Mouse (Mus musculus) neural tube, embryonic 12.5 days (tissue): ENCODE results near the gene Mapt. TPM values are rescaled to one million over a fixed set of nuclear protein-coding genes. Genes with fewer than 3 reads are reported as not detected.
A peak's percentile ranks its signal among the peaks of the same experiment; 100 is the strongest.
"Not testable (repeated sequence)": the region's sequence is repeated elsewhere in the genome, so short reads cannot be mapped to it uniquely, and the experiment has no call there.

Experiments used
- ATAC-seq: fragments of 200-750 bp; cut with Nextera tagmentation; 2 replicates; pipeline ENCODE4 v1.8.0; 2017; ENCODE audit warnings: low read depth, mild to moderate bottlenecking, moderate TSS enrichment, moderate library complexity; ENCODE audit not compliant: low FRiP score
- H3K27ac ChIP-seq: fragments of 300-500 bp; sonication (generic); 2 replicates; pipeline ENCODE4 v1.5.1; 2016
- H3K27me3 ChIP-seq: fragments of 300-500 bp; sonication (generic); replicated peaks from 2 replicates; pipeline ENCODE4 v1.6.1; 2016; ENCODE audit warnings: mild to moderate bottlenecking
- H3K36me3 ChIP-seq: fragments of 300-500 bp; sonication (generic); 2 replicates; pipeline ENCODE4 v1.6.1; 2016; ENCODE audit warnings: mild to moderate bottlenecking
- H3K4me1 ChIP-seq: fragments of 300-500 bp; sonication (generic); 2 replicates; pipeline ENCODE4 v1.6.1; 2016
- H3K4me2 ChIP-seq: fragments of 300-500 bp; sonication (generic); replicated peaks from 2 replicates; pipeline ENCODE4 v1.6.1; 2016; ENCODE audit warnings: mild to moderate bottlenecking
- H3K4me3 ChIP-seq: fragments of 300-500 bp; sonication (generic); 2 replicates; pipeline ENCODE4 v1.5.1; 2016
- H3K9ac ChIP-seq: fragments of 300-500 bp; sonication (generic); 2 replicates; pipeline ENCODE4 v1.6.1; 2016; ENCODE audit warnings: mild to moderate bottlenecking
- H3K9me3 ChIP-seq: fragments of 300-500 bp; sonication (generic); 2 replicates; pipeline ENCODE4 v1.6.1; 2016; ENCODE audit warnings: mild to moderate bottlenecking
- WGBS: fragments of 180-500 bp; shearing (Covaris S2); methylation state at CpG from one replicate; pipeline ENCODE4 v1.1.7; 2016; 5-methylcytosine and 5-hydroxymethylcytosine counted together
- polyA plus RNA-seq: library from polyadenylated mRNA; unstranded; fragments of >200 nt; fragmentation: Nextera tagmentation; extraction: Ambion mirVana; gene quantifications from 2 replicates; pipeline ENCODE4 v1.2.1, GENCODE M21; 2016

Gene Mapt
- polyA plus RNA-seq, 1 experiment from 2014 or later = 288 TPM

DNA sequence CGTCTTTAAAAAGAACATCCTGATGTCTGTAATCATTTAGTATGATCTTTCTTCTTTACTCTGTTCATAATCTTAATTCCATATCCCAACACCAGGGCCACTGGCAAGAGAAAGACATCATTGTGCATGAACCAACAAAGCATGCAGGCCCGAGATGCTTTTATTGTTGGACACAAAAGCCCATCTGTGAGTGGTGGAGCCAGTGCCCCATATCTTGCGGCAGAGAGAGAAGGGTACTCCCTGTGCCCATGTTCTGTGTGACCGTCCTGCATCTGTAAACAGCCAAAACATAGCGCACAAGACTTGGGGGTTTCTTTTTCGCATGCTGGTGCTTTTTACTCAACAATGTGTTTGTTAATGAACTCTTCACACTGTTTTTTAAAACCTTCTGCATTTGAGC lies 19.9 kb upstream of the Mapt start:
- H3K27ac ChIP-seq = no peak overlapping the region
- no peak for ATAC-seq
- no peaks in the 10 kb centered on the region for H3K4me1 ChIP-seq
- no peaks in the 10 kb centered on the region for H3K27me3 ChIP-seq
- no peaks in the 10 kb centered on the region for H3K9me3 ChIP-seq
- 89% methylated on average over 6 of the region's 6 CpGs for WGBS
- no peak overlapping the region for H3K4me3 ChIP-seq
- H3K9ac ChIP-seq = no peak overlapping the region
- H3K36me3 ChIP-seq = no peaks in the 10 kb centered on the region
- H3K4me2 ChIP-seq = no peak overlapping the region

- not testable (repeated sequence) for H3K9ac ChIP-seq, H3K36me3 ChIP-seq, H3K9me3 ChIP-seq, H3K4me1 ChIP-seq, H3K4me3 ChIP-seq, H3K27ac ChIP-seq, H3K27me3 ChIP-seq, ATAC-seq, H3K4me2 ChIP-seq
- WGBS = 99% methylated on average over 5 of the region's 5 CpGs
These were observed 17.1 kb upstream of the Mapt start for GRCm38 (mm10) chr11:104214128-104214527.

- no peak overlapping the region for H3K4me2 ChIP-seq
- ATAC-seq = no peak
- WGBS = 89% methylated on average over 3 of the region's 3 CpGs
- H3K9ac ChIP-seq = no peak overlapping the region
- H3K27ac ChIP-seq = no peak overlapping the region
- H3K27me3 ChIP-seq = no peaks in the 10 kb centered on the region
- H3K4me1 ChIP-seq = no peaks in the 10 kb centered on the region
- no peak overlapping the region for H3K4me3 ChIP-seq
- H3K36me3 ChIP-seq = no peaks in the 10 kb centered on the region
- H3K9me3 ChIP-seq = no peaks in the 10 kb centered on the region
These were observed 13.1 kb upstream of the Mapt start for GRCm38 (mm10) chr11:104218075-104218474.

DNA sequence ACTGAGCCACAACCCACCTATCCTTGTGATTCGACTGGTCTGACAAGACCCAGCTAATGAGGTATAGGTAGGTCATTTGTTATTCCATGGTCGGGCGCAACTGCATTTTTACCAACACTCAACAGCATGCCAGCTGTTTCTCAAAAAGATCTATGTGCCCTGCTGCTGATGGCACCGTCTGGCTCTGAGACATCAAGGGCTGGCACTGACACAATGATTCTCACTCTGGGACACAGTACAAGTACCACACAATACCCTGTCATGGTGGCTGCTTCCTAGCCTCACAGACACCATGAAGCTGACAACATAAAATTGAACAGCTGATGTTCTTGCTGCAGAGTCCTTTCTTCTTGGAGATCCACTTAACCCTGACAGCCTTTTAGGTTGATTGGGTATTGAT lies 10.9 kb upstream of the Mapt start:
- ATAC-seq = no peak
- Histone ChIP-seq H3K4me1 (no peaks in the 10 kb centered on the region), H3K27ac (no peak overlapping the region), H3K4me3 (no peak overlapping the region), H3K9ac (no peak overlapping the region), H3K27me3 (no peaks in the 10 kb centered on the region), H3K4me2 (no peak overlapping the region), H3K9me3 (no peaks in the 10 kb centered on the region), H3K36me3 (no peaks in the 10 kb centered on the region)
- WGBS = 91% methylated on average over 4 of the region's 4 CpGs

DNA sequence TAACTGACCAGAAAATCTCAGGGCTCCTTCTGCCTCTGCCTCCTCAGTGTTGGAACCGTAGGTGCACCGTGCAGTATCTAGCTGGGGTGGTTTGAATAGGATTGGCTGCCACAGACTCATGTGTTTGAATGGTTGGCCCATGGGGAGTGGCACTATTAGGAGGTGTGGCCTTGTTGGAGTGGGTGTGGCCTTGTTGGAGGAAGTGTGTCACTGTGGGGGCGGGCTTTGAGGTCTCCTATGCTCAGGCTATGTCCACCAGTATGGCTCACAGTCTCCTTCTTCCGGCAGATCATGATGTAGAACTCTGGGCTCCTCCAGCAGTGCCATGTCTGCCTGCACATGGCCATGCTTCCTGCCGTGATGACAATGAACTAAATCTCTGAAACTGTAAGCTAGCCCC lies 9.4 kb upstream of the Mapt start:
- H3K9me3 ChIP-seq = no peaks in the 10 kb centered on the region
- H3K27me3 ChIP-seq = no peaks in the 10 kb centered on the region
- 71% methylated on average over 5 of the region's 5 CpGs for WGBS
- no peak overlapping the region for H3K4me2 ChIP-seq
- no peaks in the 10 kb centered on the region for H3K36me3 ChIP-seq
- H3K4me3 ChIP-seq = no peak overlapping the region
- no peak overlapping the region for H3K27ac ChIP-seq
- no peak overlapping the region for H3K9ac ChIP-seq
- no peak for ATAC-seq
- H3K4me1 ChIP-seq = no peaks in the 10 kb centered on the region

- Histone ChIP-seq H3K4me3 (no peak overlapping the region), H3K4me2 (no peak overlapping the region), H3K27me3 (no peaks in the 10 kb centered on the region), H3K36me3 (no peaks in the 10 kb centered on the region), H3K9ac (no peak overlapping the region), H3K9me3 (no peaks in the 10 kb centered on the region), H3K4me1 (no peaks in the 10 kb centered on the region), H3K27ac (no peak overlapping the region)
- 83% methylated on average over 9 of the region's 9 CpGs for WGBS
- ATAC-seq = no peak
These were observed 7.9 kb upstream of the Mapt start for GRCm38 (mm10) chr11:104223301-104223700.

- Histone ChIP-seq H3K27ac (no peak overlapping the region), H3K4me1 (peaks cover 27% of the 10 kb centered on the region), H3K9ac (no peak overlapping the region), H3K4me3 (no peak overlapping the region), H3K36me3 (no peaks in the 10 kb centered on the region), H3K9me3 (no peaks in the 10 kb centered on the region), H3K4me2 (no peak overlapping the region), H3K27me3 (peaks cover 23% of the 10 kb centered on the region)
- 80% methylated on average over 4 of the region's 4 CpGs for WGBS
- ATAC-seq = no peak
These were observed 1.8 kb upstream of the Mapt start for GRCm38 (mm10) chr11:104229391-104229790.

- Histone ChIP-seq H3K4me2 (peak overlapping the region; percentile 86), H3K27ac (no peak overlapping the region), H3K9me3 (no peaks in the 10 kb centered on the region), H3K27me3 (peaks cover 31% of the 10 kb centered on the region), H3K9ac (peak overlapping the region; percentile 81; the same call in 1 of the 2 replicates), H3K4me3 (peak overlapping the region; percentile 63), H3K4me1 (peaks cover 35% of the 10 kb centered on the region), H3K36me3 (no peaks in the 10 kb centered on the region)
- ATAC-seq = no peak
- WGBS = 14% methylated on average over 9 of the region's 9 CpGs
These were observed 968 bp upstream of the Mapt start for GRCm38 (mm10) chr11:104230066-104230778.

DNA sequence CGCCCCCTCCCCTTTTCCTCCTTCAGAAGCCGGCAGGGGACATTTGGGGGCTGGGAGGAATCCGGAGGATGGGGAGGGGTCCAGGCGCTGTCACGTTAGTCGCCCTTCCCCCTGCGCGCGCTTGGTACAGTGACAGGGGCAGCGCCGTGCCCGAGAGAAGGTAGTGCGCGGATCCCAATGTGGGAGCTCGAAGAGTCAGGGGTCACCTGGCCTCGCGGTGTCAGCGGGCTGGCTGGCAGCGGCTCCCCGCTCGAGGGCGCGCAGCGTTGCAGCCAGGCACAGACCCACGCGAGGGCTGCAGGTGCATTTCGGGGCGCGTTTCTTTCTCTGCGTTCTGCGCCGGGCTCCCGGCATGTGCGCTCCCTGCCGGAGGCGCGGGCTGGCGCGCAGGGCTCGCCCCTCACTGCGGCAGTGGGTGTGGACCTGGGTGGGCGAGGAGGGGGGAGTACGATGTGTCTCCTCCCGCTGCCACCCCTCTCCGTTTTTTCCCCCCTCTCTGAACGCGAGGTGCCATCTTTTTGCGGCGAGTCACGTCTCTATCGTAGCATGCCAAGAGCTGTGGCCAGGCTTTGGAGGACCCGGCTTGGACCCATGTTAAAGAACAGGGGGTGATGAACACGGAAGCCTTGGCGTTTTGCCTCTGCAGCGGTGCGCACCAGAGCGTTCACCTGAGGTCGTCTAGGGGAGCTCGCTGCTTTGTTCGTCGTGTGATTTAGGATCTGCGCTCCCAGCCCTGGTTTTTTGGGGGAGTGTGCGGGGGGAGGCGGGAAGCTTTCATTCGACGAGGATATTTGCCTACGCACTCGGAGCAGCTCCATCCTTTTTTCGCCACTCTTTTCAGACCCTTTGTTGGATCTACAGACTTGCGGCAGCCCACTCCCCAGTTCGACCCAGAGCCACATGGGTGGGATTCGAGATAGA lies 1.2 kb downstream of the Mapt start:
- H3K9ac ChIP-seq = peak overlapping the region; percentile 81
- peaks cover 39% of the 10 kb centered on the region for H3K27me3 ChIP-seq
- H3K4me1 ChIP-seq = peaks cover 42% of the 10 kb centered on the region
- ATAC-seq = peak; percentile 38
- H3K4me3 ChIP-seq = peak overlapping the region; percentile 63
- no peaks in the 10 kb centered on the region for H3K36me3 ChIP-seq
- H3K9me3 ChIP-seq = no peaks in the 10 kb centered on the region
- H3K27ac ChIP-seq = peak overlapping the region; percentile 82; the same call in 1 of the 2 replicates
- under 1% methylated on average over 72 of the region's 72 CpGs for WGBS
- H3K4me2 ChIP-seq = peak overlapping the region; percentile 86

DNA sequence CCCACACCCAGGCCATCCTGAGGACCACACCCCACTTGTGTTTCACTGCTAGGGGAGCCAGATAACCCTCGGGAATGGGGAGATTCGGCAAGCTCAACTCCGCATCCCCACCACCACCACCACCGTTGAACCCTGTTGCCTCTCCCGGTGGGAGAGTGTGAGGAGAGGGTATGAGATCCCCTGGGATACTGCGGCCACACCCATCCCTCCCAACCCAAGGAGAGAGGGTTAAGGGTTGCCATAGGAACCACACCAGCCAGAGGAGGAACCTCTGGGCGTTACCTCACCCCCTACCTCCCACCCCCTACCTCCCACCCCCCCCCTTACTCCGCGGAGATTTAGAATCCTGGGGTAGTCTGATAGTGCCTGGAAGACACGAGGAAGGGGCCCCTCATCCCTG lies 1.9 kb downstream of the Mapt start:
- Histone ChIP-seq H3K27me3 (peaks cover 39% of the 10 kb centered on the region), H3K36me3 (no peaks in the 10 kb centered on the region), H3K4me2 (peak overlapping the region; percentile 86), H3K4me1 (peaks cover 44% of the 10 kb centered on the region), H3K9ac (peak overlapping the region; percentile 81), H3K4me3 (peak overlapping the region; percentile 63), H3K9me3 (no peaks in the 10 kb centered on the region), H3K27ac (peak overlapping the region; percentile 82; the same call in 1 of the 2 replicates)
- no peak for ATAC-seq
- 0% methylated on average over 9 of the region's 10 CpGs for WGBS

GRCm38 (mm10) chr11:104233574-104234206 lies 2.5 kb downstream of the Mapt start:
- peak overlapping the region; percentile 63 for H3K4me3 ChIP-seq

GRCm38 (mm10) chr11:104234680-104235079 lies 3.5 kb downstream of the Mapt start:
- H3K9ac ChIP-seq = peak overlapping the region; percentile 81; the same call in 1 of the 2 replicates
- no peaks in the 10 kb centered on the region for H3K36me3 ChIP-seq
- WGBS = 27% methylated on average over 6 of the region's 6 CpGs
- peaks cover 44% of the 10 kb centered on the region for H3K4me1 ChIP-seq
- no peak overlapping the region for H3K27ac ChIP-seq
- no peak for ATAC-seq
- no peaks in the 10 kb centered on the region for H3K9me3 ChIP-seq
- H3K4me3 ChIP-seq = peak overlapping the region; percentile 63
- H3K4me2 ChIP-seq = peak overlapping the region; percentile 86
- peaks cover 39% of the 10 kb centered on the region for H3K27me3 ChIP-seq

More at GRCm38 (mm10) chr11:104233574-104234206, 2.5 kb downstream of the Mapt start:
- no peaks in the 10 kb centered on the region for H3K9me3 ChIP-seq
- H3K4me1 ChIP-seq = peaks cover 44% of the 10 kb centered on the region
- ATAC-seq = no peak
- H3K9ac ChIP-seq = peak overlapping the region; percentile 81
- no peak overlapping the region; the same call in 1 of the 2 replicates for H3K27ac ChIP-seq
- H3K27me3 ChIP-seq = peaks cover 39% of the 10 kb centered on the region
- WGBS = 3% methylated on average over 30 of the region's 30 CpGs
- H3K4me2 ChIP-seq = peak overlapping the region; percentile 86
- no peaks in the 10 kb centered on the region for H3K36me3 ChIP-seq
